Mouse (Mus musculus): ENCODE measurements around the gene Adamts7.

DNA sequence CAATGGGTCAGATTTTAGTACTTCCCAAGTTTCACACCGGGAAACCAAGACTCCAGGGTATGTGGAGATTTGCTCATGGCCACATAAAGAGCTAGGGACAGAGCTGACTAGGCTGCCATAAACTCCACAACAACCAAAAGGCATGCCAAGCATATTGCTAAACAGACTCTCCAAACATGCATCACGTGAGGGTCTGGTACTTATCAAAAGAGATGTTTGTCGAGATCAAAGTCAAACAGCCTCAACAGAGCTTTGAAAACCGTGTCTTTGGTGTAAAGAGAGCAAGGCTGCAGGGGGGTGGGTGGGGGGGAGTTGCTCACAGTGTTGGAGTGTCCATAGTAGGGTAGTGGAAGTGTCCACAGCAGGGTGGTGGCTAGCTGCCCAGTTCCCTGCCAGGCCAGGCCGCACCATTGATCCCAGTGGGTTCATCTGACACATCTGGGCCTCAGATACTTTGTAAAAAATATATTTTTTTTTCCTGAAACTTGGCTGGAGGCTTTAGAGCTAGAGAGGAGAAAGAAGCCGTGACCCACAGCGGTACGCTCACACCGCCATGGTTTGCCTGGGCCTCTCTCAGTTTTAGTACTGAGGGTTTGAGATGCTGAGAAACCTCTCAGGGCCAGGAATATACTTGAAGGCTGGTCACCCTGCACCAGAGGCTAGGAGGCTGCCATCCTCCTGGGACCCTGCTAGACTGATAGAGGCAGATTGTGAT is 26.7 kb upstream of the Adamts7 start:
- TF ChIP-seq CTCF (IDR thresholded peaks at IDR 0.05; ENCODE audit: borderline replicate concordance, insufficient read depth, low read length) (no peak), POLR2A (IDR thresholded peaks at IDR 0.05; ENCODE audit: low read depth, low read length) (no peak)

All from embryonic fibroblast, embryonic 13.5 days (primary cell).